Mouse (Mus musculus): ENCODE results near the gene Dpp6.

Gene Dpp6

GRCm38 (mm10) chr5:27262751-27263150 lies 445.7 kb downstream of the Dpp6 start:
- ATAC-seq (ENCODE audit: insufficient number of reproducible peaks, low FRiP score, low TSS enrichment), result 0 out of 2 replicates have a peak, but pooled peaks have one; percentile 11

- no peak for ATAC-seq (ENCODE audit: insufficient number of reproducible peaks, low FRiP score, low TSS enrichment)
Measured at GRCm38 (mm10) chr5:27265281-27265680, 448.3 kb downstream of the Dpp6 start.

DNA sequence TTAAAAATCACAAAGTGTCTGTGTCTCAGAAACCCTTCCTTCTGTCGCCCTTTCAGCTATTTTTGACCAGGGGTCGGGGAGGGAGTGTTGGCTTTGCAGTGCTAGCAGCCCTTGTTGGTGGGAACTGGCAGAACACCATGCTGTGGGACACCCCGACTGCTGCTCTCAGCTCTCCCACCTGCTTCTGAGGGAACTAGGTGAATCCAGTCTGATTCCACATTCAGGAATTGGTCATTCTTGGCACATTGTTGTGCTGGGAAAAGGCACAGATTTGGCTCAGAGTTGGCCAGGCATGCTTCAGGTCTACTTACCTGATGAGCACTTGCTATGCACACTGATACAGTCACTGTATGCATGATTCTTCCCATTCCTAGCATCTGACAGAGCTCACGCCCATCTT lies 454.3 kb downstream of the Dpp6 start:
- peak; percentile 75; the same call in 1 of the 2 replicates for ATAC-seq (ENCODE audit: insufficient number of reproducible peaks, low FRiP score, low TSS enrichment)

- no peak for ATAC-seq (ENCODE audit: insufficient number of reproducible peaks, low FRiP score, low TSS enrichment)
Measured at GRCm38 (mm10) chr5:27274781-27275395, 457.9 kb downstream of the Dpp6 start.

GRCm38 (mm10) chr5:27275871-27276270 lies 458.9 kb downstream of the Dpp6 start:
- ATAC-seq (ENCODE audit: insufficient number of reproducible peaks, low FRiP score, low TSS enrichment), result no peak

DNA sequence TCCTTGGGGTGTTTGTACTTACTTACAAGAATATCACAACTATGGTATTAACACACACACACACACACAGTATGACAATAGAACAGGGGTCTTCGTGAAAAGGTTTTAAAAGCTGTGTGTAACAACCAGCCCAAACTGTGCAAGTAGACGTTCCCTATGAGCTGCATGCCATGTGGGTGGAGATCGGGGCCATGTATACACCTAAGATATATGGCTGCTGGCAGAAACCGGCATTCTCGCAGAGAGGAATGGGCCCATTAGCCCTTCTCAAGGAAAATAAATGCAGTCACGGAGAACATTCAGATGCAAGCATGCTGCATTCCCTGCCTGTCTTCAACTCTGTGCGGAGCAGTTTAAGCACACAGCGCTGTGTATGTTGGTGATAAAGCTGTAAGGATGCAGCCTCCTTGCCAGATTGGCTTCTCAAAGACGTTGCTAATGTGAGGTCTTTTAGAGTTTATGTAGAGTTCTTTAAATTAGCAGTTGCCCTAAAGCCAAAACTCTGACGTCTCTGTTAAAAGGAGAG lies 461.2 kb downstream of the Dpp6 start:
- no peak for ATAC-seq (ENCODE audit: insufficient number of reproducible peaks, low FRiP score, low TSS enrichment)

GRCm38 (mm10) chr5:27286876-27287275 lies 469.9 kb downstream of the Dpp6 start:
- ATAC-seq (ENCODE audit: insufficient number of reproducible peaks, low FRiP score, low TSS enrichment), result no peak

DNA sequence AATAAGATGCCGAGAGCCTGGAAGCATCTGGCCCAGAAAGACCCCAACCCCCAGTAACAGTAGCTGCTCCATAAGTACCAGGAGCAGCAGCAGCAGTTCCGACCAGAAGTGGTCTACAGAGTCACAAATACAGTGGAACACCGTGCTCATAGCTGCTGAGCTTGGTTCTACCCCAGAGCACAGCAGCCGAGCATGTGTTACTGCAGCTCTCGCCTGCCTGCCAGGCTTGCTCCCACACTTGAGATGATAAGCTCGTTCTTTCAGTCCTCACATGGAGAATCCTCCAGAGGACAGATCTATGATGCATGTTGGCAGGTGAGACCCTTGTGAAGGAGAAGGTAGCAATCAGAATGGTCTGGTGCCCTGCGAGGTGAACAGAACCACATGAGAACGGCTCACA lies 474.4 kb downstream of the Dpp6 start:
- no peak for ATAC-seq (ENCODE audit: insufficient number of reproducible peaks, low FRiP score, low TSS enrichment)

DNA sequence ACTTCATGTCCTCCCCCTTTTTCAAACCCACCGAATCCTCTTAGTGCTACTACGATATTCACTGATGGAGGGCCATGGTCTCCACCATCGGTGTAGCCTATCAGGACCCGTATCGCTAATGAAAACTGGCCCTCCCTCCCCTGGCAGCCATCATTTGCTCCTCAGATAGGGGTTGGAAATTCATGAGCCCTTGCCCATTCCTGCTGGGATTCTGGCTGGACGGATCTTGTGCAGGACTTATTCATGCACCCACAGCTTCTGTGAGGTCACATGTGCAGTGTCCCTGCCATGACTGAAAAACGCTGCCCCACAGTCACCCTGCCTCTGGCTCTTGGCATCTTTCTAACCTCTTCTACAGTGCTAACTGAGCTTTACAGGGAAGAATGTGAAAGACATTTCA lies 475.2 kb downstream of the Dpp6 start:
- ATAC-seq (ENCODE audit: insufficient number of reproducible peaks, low FRiP score, low TSS enrichment), result no peak

GRCm38 (mm10) chr5:27304115-27304514 lies 487.1 kb downstream of the Dpp6 start:
- ATAC-seq (ENCODE audit: insufficient number of reproducible peaks, low FRiP score, low TSS enrichment), result no peak

DNA sequence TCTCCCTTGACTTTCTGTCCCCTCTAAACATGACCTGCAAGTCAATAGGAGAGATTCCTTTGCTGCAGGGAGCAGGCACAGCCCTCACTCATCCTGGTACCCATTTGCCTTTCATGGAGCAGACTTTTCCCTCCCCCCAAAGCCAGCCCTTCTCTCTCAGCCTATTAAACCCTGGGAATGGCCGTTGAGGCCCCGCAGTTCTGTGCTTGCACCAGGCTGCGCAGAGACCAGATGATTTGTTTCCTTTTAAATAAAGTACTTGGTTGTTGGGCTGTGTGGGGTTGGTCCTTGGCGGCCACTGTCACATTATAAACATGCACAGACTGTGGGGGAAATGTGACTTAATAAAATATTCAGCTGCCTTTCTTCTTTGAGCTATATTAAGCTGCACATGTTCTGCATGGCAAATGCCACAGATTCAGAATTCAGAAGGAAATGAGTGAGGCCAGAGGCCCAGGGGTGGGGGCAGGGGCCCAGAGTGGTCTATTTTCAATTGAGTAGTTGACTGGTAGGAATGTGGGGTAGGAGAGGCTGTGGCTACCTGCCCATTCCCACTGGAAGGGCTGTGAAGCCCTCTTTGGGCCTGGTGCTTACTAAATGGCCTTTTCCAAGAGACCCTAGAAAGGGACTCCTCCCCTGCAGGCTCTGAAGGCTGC lies 489.6 kb downstream of the Dpp6 start:
- ATAC-seq (ENCODE audit: insufficient number of reproducible peaks, low FRiP score, low TSS enrichment), result no peak

DNA sequence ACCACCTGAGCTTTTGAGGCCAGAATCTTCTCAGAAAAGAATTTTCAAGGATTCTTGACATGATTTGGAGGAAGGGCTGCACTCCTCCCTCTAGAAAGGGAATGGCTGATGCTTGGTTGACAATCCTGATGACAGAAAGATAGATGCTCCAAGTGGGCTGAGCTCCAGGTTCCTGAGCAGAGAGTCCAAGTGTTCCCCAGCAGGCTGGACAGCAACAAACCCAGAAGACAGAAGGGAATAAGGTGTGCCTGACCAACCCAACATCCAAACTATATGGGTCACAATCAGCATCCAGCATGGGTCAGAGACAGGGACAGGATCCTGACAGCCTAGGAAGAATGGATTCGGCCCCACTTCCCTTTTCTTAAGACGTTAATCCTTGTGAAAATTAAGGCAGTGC lies 493.2 kb downstream of the Dpp6 start:
- ATAC-seq (ENCODE audit: insufficient number of reproducible peaks, low FRiP score, low TSS enrichment), result peak; percentile 80; the same call in 1 of the 2 replicates

DNA sequence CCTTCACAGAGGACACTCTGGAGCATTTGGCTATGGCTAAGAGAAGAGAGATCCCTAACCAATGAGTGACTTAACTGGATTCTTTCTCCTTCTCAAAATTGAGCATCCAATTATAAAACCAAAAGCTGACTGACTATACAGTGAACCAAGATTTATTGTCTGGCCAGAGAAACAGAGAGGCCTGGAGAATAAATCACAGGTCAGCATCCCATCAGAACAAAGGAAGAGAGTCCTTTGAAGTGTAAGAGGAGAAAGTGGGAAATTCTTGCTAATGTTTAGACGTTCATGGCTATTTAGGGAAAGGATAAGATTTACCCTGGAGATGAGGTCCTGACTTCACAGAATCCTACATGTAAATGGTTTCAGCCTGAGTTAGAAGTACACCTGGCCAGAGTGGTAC lies 499.7 kb downstream of the Dpp6 start:
- ATAC-seq (ENCODE audit: insufficient number of reproducible peaks, low FRiP score, low TSS enrichment), result no peak

DNA sequence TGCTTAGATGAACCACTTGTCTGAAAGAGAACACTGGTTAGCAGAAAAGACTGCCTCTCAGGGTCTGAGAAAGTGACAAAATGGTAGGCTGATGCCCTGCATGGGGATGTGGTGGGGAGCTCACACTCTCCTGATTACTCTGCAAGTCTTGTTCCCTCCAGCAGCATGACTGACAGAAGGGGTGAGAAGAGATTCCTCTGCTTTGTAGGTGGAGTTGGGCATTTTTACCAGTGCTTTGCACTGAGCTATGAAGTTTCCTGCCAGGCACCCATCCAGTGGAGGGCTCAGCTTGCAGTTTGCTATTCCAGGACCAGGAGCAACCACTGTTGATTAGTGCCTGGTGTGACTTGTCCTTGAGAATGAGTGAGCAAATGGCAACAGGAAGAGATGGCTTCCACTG lies 500.3 kb downstream of the Dpp6 start:
- no peak for ATAC-seq (ENCODE audit: insufficient number of reproducible peaks, low FRiP score, low TSS enrichment)

GRCm38 (mm10) chr5:27317832-27318231 lies 500.8 kb downstream of the Dpp6 start:
- ATAC-seq (ENCODE audit: insufficient number of reproducible peaks, low FRiP score, low TSS enrichment), result no peak

GRCm38 (mm10) chr5:27319731-27320130 lies 502.7 kb downstream of the Dpp6 start:
- ATAC-seq (ENCODE audit: insufficient number of reproducible peaks, low FRiP score, low TSS enrichment), result no peak

DNA sequence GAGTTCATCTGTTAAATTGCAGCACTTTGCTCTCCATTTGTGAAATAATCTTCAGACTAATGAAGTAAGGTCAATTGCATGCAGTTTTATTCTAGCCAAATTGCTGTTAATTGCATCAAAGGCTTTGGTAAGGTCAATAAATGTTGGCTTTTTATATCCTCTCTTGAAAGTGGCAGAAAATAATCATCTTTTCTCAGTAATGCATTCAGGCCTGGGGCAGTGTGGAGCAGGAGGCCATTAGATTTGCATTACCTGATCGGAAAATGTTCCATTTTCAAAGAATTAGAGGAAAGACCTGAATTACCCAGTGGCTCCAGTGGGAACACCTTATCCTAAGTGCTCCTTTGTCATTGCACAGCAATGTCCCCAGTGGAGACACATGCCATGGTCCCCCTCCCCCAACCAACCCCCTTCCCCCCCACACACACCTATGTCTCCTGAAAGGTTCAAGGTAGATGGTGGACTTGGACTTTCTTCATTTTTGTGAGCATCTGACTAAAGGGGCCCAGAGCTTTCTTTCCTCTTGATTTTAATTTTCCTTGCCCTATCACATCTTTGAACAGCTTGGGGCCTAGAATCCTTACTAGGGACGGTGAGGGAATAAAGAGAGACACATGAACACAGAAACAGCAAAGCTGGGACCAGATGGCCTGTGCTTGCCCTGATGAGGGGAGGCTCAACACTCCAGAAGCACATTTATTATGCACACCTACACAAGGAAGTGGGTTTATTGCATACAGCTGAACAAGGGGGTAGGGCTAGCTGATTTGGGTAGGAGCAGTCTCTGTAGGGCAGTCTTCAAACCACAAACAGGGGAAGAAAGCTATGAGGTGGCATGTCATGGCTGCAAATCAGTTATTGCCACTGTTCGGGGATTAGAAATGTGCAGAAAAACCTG lies 506.1 kb downstream of the Dpp6 start:
- no peak for ATAC-seq (ENCODE audit: insufficient number of reproducible peaks, low FRiP score, low TSS enrichment)

DNA sequence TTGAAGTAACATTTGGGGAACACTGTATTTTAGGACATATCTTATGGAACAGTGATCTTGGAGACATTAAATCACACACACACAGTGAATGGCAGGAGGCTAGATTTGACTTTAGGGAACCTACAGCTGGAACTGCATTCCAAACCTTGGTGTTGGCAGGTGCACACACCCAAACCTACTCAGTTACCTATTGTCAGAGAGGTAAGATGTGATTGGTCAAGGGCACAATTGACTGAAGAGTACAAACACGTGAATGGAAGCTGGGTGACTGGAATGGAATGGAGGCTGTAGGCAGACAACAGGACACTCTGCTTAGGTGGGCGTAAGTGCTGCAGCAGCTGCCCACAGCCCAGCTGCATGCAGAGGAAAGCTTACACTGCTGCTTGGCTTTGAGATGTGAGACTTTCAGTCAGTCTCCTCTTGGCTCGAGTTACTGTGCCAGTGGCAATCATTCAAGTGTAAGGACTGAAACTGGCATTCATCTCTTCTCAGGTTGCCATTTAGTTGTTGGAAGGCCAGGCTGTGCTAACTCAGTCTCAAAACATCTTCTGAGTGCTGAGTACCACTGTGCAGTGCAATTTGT lies 507.4 kb downstream of the Dpp6 start:
- 0 out of 2 replicates have a peak, but pooled peaks have one; percentile 49 for ATAC-seq (ENCODE audit: insufficient number of reproducible peaks, low FRiP score, low TSS enrichment)

- no peak for ATAC-seq (ENCODE audit: insufficient number of reproducible peaks, low FRiP score, low TSS enrichment)
Measured at GRCm38 (mm10) chr5:27336698-27337097, 519.7 kb downstream of the Dpp6 start.

GRCm38 (mm10) chr5:27339196-27340030 lies 522.4 kb downstream of the Dpp6 start:
- no peak; the same call in 1 of the 2 replicates for ATAC-seq (ENCODE audit: insufficient number of reproducible peaks, low FRiP score, low TSS enrichment)
